Mouse (Mus musculus) kidney, adult 2 months (tissue): Measurements from ENCODE around the gene Aamp. TPM values are rescaled to one million over a fixed set of nuclear protein-coding genes. Genes with fewer than 3 reads are reported as not detected.
"Not testable (repeated sequence)": the region's sequence is repeated elsewhere in the genome, so short reads cannot be mapped to it uniquely, and the experiment has no call there.

Source experiments
- DNase-seq: peaks from one replicate; pipeline ENCODE4 v3.0.0; 2021
- H3K27ac ChIP-seq: fragments of 200-500 bp; 2 replicates; pipeline ENCODE4 v1.5.1; 2012; ENCODE audit warnings: low read depth, low read length, control low read depth, inconsistent platforms; ENCODE audit not compliant: insufficient read depth
- H3K27me3 ChIP-seq: fragments of 200-500 bp; replicated peaks from 2 replicates; pipeline ENCODE4 v1.6.1; 2012; ENCODE audit warnings: mild to moderate bottlenecking, moderate library complexity, low read length, inconsistent platforms; ENCODE audit not compliant: control insufficient read depth, insufficient read depth
- H3K36me3 ChIP-seq: fragments of 200-500 bp; 2 replicates; pipeline ENCODE4 v1.6.1; 2012; ENCODE audit warnings: mild to moderate bottlenecking, moderate library complexity, low read length, inconsistent platforms; ENCODE audit not compliant: control insufficient read depth, insufficient read depth
- H3K4me1 ChIP-seq: fragments of 200-500 bp; 2 replicates; pipeline ENCODE4 v1.6.1; 2011; ENCODE audit warnings: low read length; ENCODE audit not compliant: control insufficient read depth, insufficient read depth
- H3K4me3 ChIP-seq: fragments of 200-500 bp; 2 replicates; pipeline ENCODE4 v1.5.1; 2011; ENCODE audit warnings: mild to moderate bottlenecking, low read depth, low read length, control low read depth; ENCODE audit not compliant: insufficient read depth
- CTCF ChIP-seq: fragments of 200-500 bp; conservative IDR thresholded peaks from 2 replicates; pipeline ENCODE4 v1.5.1; 2011; ENCODE audit warnings: low read depth, mild to moderate bottlenecking, control low read depth, low read length, moderate library complexity, mixed read lengths; ENCODE audit not compliant: insufficient read depth, insufficient read length
- POLR2A ChIP-seq: fragments of 200-500 bp; IDR thresholded peaks from one replicate; pipeline ENCODE4 v1.6.1; 2011; ENCODE audit warnings: low read depth, low read length, control low read depth
- WGBS: fragments of 180-500 bp; shearing (Covaris S2); methylation state at CpG from one replicate; pipeline ENCODE4 v1.1.7; 2018; 5-methylcytosine and 5-hydroxymethylcytosine counted together
- polyA plus RNA-seq: library from polyadenylated mRNA; depleted of rRNA; stranded (reverse); fragments of >200 nt; gene quantifications from 2 replicates; pipeline ENCODE4 v1.2.3, GENCODE M21; 2012

The Aamp gene
- polyA plus RNA-seq, 1 experiment: 217 TPM

- H3K36me3 ChIP-seq, H3K4me1 ChIP-seq, H3K4me3 ChIP-seq, H3K27ac ChIP-seq, H3K27me3 ChIP-seq: not testable (repeated sequence)
- TF ChIP-seq CTCF: 0 out of 2 replicates have a peak, but pooled peaks have one; percentile 12
- 51% methylated on average over 15 of the region's 17 CpGs for WGBS
- DNase-seq: peak; percentile 27
Measured at GRCm38 (mm10) chr1:74286869-74287607, 2.5 kb upstream of the Aamp start.

- DNase-seq: no peak
- H3K27ac ChIP-seq: peak overlapping the region; percentile 27
- TF ChIP-seq CTCF (no peak), POLR2A (no peak)
- no peaks in the 10 kb centered on the region for H3K27me3 ChIP-seq
- H3K36me3 ChIP-seq: peaks cover 3% of the 10 kb centered on the region; the same call in 1 of the 2 replicates
- peaks cover 3% of the 10 kb centered on the region; the same call in 1 of the 2 replicates for H3K4me1 ChIP-seq
- H3K4me3 ChIP-seq: peak overlapping the region; percentile 69
- WGBS: 3% methylated on average over 23 of the region's 23 CpGs
Measured at GRCm38 (mm10) chr1:74285212-74286010, 873 bp upstream of the Aamp start.

- H3K27me3 ChIP-seq: no peaks in the 10 kb centered on the region
- DNase-seq: peak; percentile 81
- H3K4me1 ChIP-seq: peaks cover 3% of the 10 kb centered on the region; the same call in 1 of the 2 replicates
- 9% methylated on average over 15 of the region's 15 CpGs for WGBS
- TF ChIP-seq POLR2A: no peak
- TF ChIP-seq CTCF: no peak
- peak overlapping the region; percentile 57; the same call in 1 of the 2 replicates for H3K27ac ChIP-seq
- peak overlapping the region; percentile 78 for H3K4me3 ChIP-seq
- peaks cover 3% of the 10 kb centered on the region; the same call in 1 of the 2 replicates for H3K36me3 ChIP-seq
Measured at GRCm38 (mm10) chr1:74283686-74284463, 663 bp downstream of the Aamp start.

- WGBS: 84% methylated on average over 10 of the region's 10 CpGs
- Histone ChIP-seq H3K4me3 (no peak overlapping the region), H3K36me3 (peaks cover 3% of the 10 kb centered on the region; the same call in 1 of the 2 replicates), H3K27me3 (no peaks in the 10 kb centered on the region), H3K27ac (no peak overlapping the region), H3K4me1 (peaks cover 3% of the 10 kb centered on the region; the same call in 1 of the 2 replicates)
- TF ChIP-seq POLR2A (no peak), CTCF (no peak)
- no peak for DNase-seq
Measured at GRCm38 (mm10) chr1:74282896-74283625, 1.5 kb downstream of the Aamp start.

GRCm38 (mm10) chr1:74281886-74282285, 2.7 kb downstream of the Aamp start:
- H3K27me3 ChIP-seq: no peaks in the 10 kb centered on the region
- TF ChIP-seq POLR2A (no peak), CTCF (no peak)
- H3K27ac ChIP-seq: no peak overlapping the region
- no peak overlapping the region for H3K4me3 ChIP-seq
- WGBS: 91% methylated on average over 8 of the region's 8 CpGs
- H3K36me3 ChIP-seq: peaks cover 3% of the 10 kb centered on the region; the same call in 1 of the 2 replicates
- no peak for DNase-seq
- H3K4me1 ChIP-seq: peaks cover 3% of the 10 kb centered on the region; the same call in 1 of the 2 replicates

- H3K4me3 ChIP-seq: no peak overlapping the region
- DNase-seq: no peak
- no peak overlapping the region for H3K27ac ChIP-seq
- TF ChIP-seq CTCF: no peak
- H3K36me3 ChIP-seq: peaks cover 3% of the 10 kb centered on the region; the same call in 1 of the 2 replicates
- 89% methylated on average over 2 of the region's 2 CpGs for WGBS
- H3K27me3 ChIP-seq: no peaks in the 10 kb centered on the region
- peaks cover 3% of the 10 kb centered on the region; the same call in 1 of the 2 replicates for H3K4me1 ChIP-seq
Measured at GRCm38 (mm10) chr1:74281372-74281771, 3.2 kb downstream of the Aamp start.
